In the genomic region with DNA sequence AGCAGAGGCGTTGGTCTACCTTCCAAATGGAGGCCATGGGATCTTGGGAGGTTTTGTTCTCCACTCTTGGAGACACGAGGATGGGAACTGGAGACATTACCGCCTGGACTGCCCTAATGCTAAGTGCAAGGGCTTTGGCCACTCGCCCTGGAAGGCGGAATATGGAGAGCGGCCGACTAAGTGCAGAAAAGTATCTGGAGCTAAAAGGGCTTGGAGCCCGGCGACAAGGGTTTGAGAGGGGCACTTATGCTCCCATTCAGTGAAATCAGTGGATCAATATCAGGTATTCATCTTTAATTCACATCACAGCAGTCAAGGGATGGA, we compare ENCODE assay signal across 8 mouse cellular contexts. TPM values are rescaled to one million over a fixed set of nuclear protein-coding genes. Genes with fewer than 3 reads are reported as not detected.
DNase-seq lines count a peak whose midpoint lies in the region; ATAC-seq and TF ChIP-seq lines count a peak whose summit lies in the region.

No protein-coding gene starts in this region.

- H3K9me3 ChIP-seq in heart, embryonic 11.5 days (replicated peaks; ENCODE audit: control insufficient read depth, low read length): no peaks in the 10 kb centered on the region
- H3K9me3 ChIP-seq in E14TG2a.4 (ENCODE audit: low read length): no peaks in the 10 kb centered on the region
- no peaks in the 10 kb centered on the region for H3K9me3 ChIP-seq in forebrain, embryonic 14.5 days (replicated peaks; ENCODE audit: control insufficient read depth, low read length)
- no peaks in the 10 kb centered on the region for H3K9me3 ChIP-seq in liver, embryonic 16.5 days (replicated peaks; ENCODE audit: control insufficient read depth, low read length)

- no peaks in the 10 kb centered on the region for H3K27me3 ChIP-seq in heart, embryonic 11.5 days (ENCODE audit: control insufficient read depth, insufficient read depth, low read length)
- H3K27me3 ChIP-seq in E14TG2a.4 (ENCODE audit: insufficient read depth, low read length): no peaks in the 10 kb centered on the region; the same call in 1 of the 2 replicates
- no peaks in the 10 kb centered on the region for H3K27me3 ChIP-seq in forebrain, embryonic 14.5 days (replicated peaks; ENCODE audit: control insufficient read depth, insufficient read depth, low read length)
- no peaks in the 10 kb centered on the region for H3K27me3 ChIP-seq in liver, embryonic 16.5 days (ENCODE audit: control insufficient read depth, insufficient read depth, low read depth, low read length)

- under 1% methylated on average over 9 of the region's 9 CpGs for WGBS in heart, embryonic 11.5 days (ENCODE audit: insufficient replicate concordance)
- under 1% methylated on average over 9 of the region's 9 CpGs for WGBS in forebrain, embryonic 14.5 days
- WGBS in liver, embryonic 16.5 days (ENCODE audit: insufficient replicate concordance): 1% methylated on average over 9 of the region's 9 CpGs

- peak overlapping the region; percentile 85 for H3K4me3 ChIP-seq in heart, embryonic 11.5 days (ENCODE audit: low read depth, low read length)
- peak overlapping the region; percentile 99 for H3K4me3 ChIP-seq in E14TG2a.4 (replicated peaks; ENCODE audit: low read length)
- peak overlapping the region; percentile 95 for H3K4me3 ChIP-seq in forebrain, embryonic 14.5 days (ENCODE audit: low read depth, low read length)
- peak overlapping the region; percentile 82 for H3K4me3 ChIP-seq in liver, embryonic 16.5 days (ENCODE audit: low read depth, low read length)

- H3K27ac ChIP-seq in heart, embryonic 11.5 days (ENCODE audit: low read depth, low read length): peak overlapping the region; percentile 88
- peak overlapping the region; percentile 94 for H3K27ac ChIP-seq in forebrain, embryonic 14.5 days (ENCODE audit: low read depth, low read length)
- H3K27ac ChIP-seq in liver, embryonic 16.5 days (ENCODE audit: low read length): peak overlapping the region; percentile 96

- peak overlapping the region; percentile 73 for H3K4me2 ChIP-seq in heart, embryonic 11.5 days
- peak overlapping the region; percentile 84 for H3K4me2 ChIP-seq in forebrain, embryonic 14.5 days (ENCODE audit: low read length)
- peak overlapping the region; percentile 95 for H3K4me2 ChIP-seq in liver, embryonic 16.5 days (ENCODE audit: low read depth, low read length)

- intact Hi-C loops in left cerebral cortex, postnatal 25 days (cut with DNase I): no loop called here

- DNase-seq in heart, adult 18-20 months: no peak
- no peak for DNase-seq in forebrain, embryonic 14.5 days (ENCODE audit: low spot score)
- DNase-seq in spleen, postnatal 36 days (ENCODE audit: low spot score in 2 of 2): no peak
- no peak for DNase-seq in thymus, postnatal 4 days
- no peak for DNase-seq in left cerebral cortex, postnatal 25 days (ENCODE audit: low spot score in 2 of 2)

- peak overlapping the region; percentile 97 for H3K9ac ChIP-seq in heart, embryonic 11.5 days (ENCODE audit: low read depth, low read length)
- peak overlapping the region; percentile 81 for H3K9ac ChIP-seq in forebrain, embryonic 14.5 days (ENCODE audit: low read length)
- peak overlapping the region; percentile 81 for H3K9ac ChIP-seq in liver, embryonic 16.5 days (ENCODE audit: low read depth, low read length)

- peaks cover 16% of the 10 kb centered on the region for H3K36me3 ChIP-seq in heart, embryonic 11.5 days (ENCODE audit: control insufficient read depth, insufficient read depth, low read length)
- peaks cover 33% of the 10 kb centered on the region for H3K36me3 ChIP-seq in E14TG2a.4 (ENCODE audit: insufficient read depth, low read length)
- peaks cover 37% of the 10 kb centered on the region for H3K36me3 ChIP-seq in forebrain, embryonic 14.5 days (ENCODE audit: control insufficient read depth, insufficient read depth, low read length)
- H3K36me3 ChIP-seq in liver, embryonic 16.5 days (ENCODE audit: control insufficient read depth, insufficient read depth): peaks cover 26% of the 10 kb centered on the region

- no peak for TF ChIP-seq CTCF in E14TG2a.4 (conservative IDR thresholded peaks at IDR 0.05; ENCODE audit: low read length)

- no peak; the same call in 1 of the 2 replicates for ATAC-seq in heart, embryonic 11.5 days (replicated peaks; ENCODE audit: insufficient number of reproducible peaks, low FRiP score, low TSS enrichment)
- ATAC-seq in forebrain, embryonic 14.5 days: no peak
- no peak for ATAC-seq in liver, embryonic 16.5 days (ENCODE audit: low read depth)

- H3K4me1 ChIP-seq in heart, embryonic 11.5 days (ENCODE audit: control insufficient read depth, insufficient read depth, low read length): peaks cover 15% of the 10 kb centered on the region
- peaks cover 61% of the 10 kb centered on the region for H3K4me1 ChIP-seq in E14TG2a.4 (replicated peaks; ENCODE audit: low read depth, low read length)
- H3K4me1 ChIP-seq in forebrain, embryonic 14.5 days (ENCODE audit: control insufficient read depth, insufficient read depth, low read length): peaks cover 20% of the 10 kb centered on the region
- peaks cover 36% of the 10 kb centered on the region for H3K4me1 ChIP-seq in liver, embryonic 16.5 days (ENCODE audit: control insufficient read depth, low read depth, low read length)

RNA-seq across cellular contexts. Expression of gene Manf, which starts 0.7 kb away (rescaled TPM):
- 296 and 316 TPM in 2 replicates for polyA plus RNA-seq in heart, embryonic 11.5 days (2014; fragmentation: Nextera tagmentation; extraction: Ambion mirVana)
- 100 to 1,000 TPM; 100 to 151 TPM for total RNA-seq in heart, adult 18-20 months (2021)
- polyA plus RNA-seq in forebrain, embryonic 14.5 days (2014; fragmentation: Nextera tagmentation; extraction: Ambion mirVana): 214 and 219 TPM in 2 replicates
- polyA plus RNA-seq in liver, embryonic 16.5 days (2015; fragmentation: Nextera tagmentation; extraction: Ambion mirVana): 140 and 150 TPM in 2 replicates
- 100 to 1,000 TPM; 150 to 155 TPM for total RNA-seq in left cerebral cortex, postnatal 25 days (2021)

RNA-seq across cellular contexts. Expression of gene Rbm15b, which starts 5.3 kb away (rescaled TPM):
- polyA plus RNA-seq in heart, embryonic 11.5 days (2014; fragmentation: Nextera tagmentation; extraction: Ambion mirVana): 8.1 and 8.7 TPM in 2 replicates
- 10 to 100 TPM; 12.8 to 13.4 TPM for total RNA-seq in heart, adult 18-20 months (2021)
- 22.9 and 24.8 TPM in 2 replicates for polyA plus RNA-seq in forebrain, embryonic 14.5 days (2014; fragmentation: Nextera tagmentation; extraction: Ambion mirVana)
- 1.5 and 1.6 TPM in 2 replicates for polyA plus RNA-seq in liver, embryonic 16.5 days (2015; fragmentation: Nextera tagmentation; extraction: Ambion mirVana)
- total RNA-seq in left cerebral cortex, postnatal 25 days (2021): 10 to 100 TPM; 52.5 to 57.7 TPM
